Mouse (Mus musculus): Measurements from ENCODE around the gene Ccdc81. TPM values are rescaled to one million over a fixed set of nuclear protein-coding genes. Genes with fewer than 3 reads are reported as not detected.

The Ccdc81 gene
- polyA plus RNA-seq, 1 experiment from 2014 or later: 0.48 TPM

DNA sequence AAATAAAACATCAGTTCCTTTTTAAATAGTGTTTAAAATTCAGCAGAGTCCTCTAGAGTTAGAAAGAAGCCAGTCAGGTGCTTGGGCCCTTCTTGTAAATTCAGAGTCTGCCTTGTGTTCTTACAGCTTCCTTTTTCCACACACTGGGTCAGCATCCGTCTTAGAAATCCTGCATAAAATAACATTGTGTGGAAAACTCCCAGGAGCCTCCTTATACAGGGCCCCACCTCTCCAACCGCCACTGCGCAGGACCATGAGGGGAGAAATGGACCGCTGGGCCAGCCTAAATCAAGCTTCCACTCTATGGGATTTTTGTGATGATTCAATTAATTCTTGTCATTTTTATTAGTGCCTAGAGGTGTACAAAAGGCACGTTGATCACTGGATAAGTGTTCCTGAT is 12.0 kb downstream of the Ccdc81 start:
- no peak overlapping the region for H3K27ac ChIP-seq (ENCODE audit: low read depth, low read length)
- H3K4me1 ChIP-seq (ENCODE audit: control insufficient read depth, insufficient read depth, low read length): no peaks in the 10 kb centered on the region
- no peak for ATAC-seq
- H3K9me3 ChIP-seq (replicated peaks; ENCODE audit: control insufficient read depth, low read length): no peaks in the 10 kb centered on the region
- no peak overlapping the region for H3K4me2 ChIP-seq (ENCODE audit: low read length)
- no peak overlapping the region for H3K4me3 ChIP-seq (ENCODE audit: low read depth, low read length)
- no peak for DNase-seq (ENCODE audit: low spot score)
- no peak overlapping the region for H3K9ac ChIP-seq (ENCODE audit: low read length)
- H3K27me3 ChIP-seq (replicated peaks; ENCODE audit: control insufficient read depth, insufficient read depth, low read length): no peaks in the 10 kb centered on the region
- WGBS: 88% methylated on average over 5 of the region's 5 CpGs
- H3K36me3 ChIP-seq (ENCODE audit: control insufficient read depth, insufficient read depth, low read length): no peaks in the 10 kb centered on the region

DNA sequence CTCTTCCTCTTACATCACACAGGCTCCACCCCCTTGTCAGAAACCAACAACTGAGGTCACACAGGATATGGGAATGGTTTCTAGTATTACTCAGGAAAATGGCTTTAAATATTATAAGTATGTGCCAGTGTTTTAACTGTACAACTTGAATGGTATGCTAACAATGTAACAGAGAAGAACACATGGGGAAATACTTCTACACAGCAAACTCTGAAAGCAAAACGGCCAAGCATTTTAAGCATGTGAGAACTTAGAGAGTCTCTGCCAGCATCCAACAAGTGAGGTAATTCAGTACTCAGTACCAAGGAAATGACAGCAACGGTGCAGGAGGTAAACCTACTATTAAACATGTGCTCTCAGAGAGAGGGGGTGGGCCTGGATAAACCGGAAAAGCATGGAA is 18.9 kb downstream of the Ccdc81 start:
- Histone ChIP-seq H3K9me3 (replicated peaks; ENCODE audit: control insufficient read depth, low read length) (no peaks in the 10 kb centered on the region), H3K27ac (ENCODE audit: low read depth, low read length) (no peak overlapping the region), H3K4me3 (ENCODE audit: low read depth, low read length) (no peak overlapping the region), H3K9ac (ENCODE audit: low read length) (no peak overlapping the region), H3K4me2 (ENCODE audit: low read length) (no peak overlapping the region), H3K4me1 (ENCODE audit: control insufficient read depth, insufficient read depth, low read length) (no peaks in the 10 kb centered on the region), H3K27me3 (replicated peaks; ENCODE audit: control insufficient read depth, insufficient read depth, low read length) (no peaks in the 10 kb centered on the region), H3K36me3 (ENCODE audit: control insufficient read depth, insufficient read depth, low read length) (no peaks in the 10 kb centered on the region)
- DNase-seq (ENCODE audit: low spot score) (no peak), ATAC-seq (no peak)
- 71% methylated on average over 3 of the region's 3 CpGs for WGBS

DNA sequence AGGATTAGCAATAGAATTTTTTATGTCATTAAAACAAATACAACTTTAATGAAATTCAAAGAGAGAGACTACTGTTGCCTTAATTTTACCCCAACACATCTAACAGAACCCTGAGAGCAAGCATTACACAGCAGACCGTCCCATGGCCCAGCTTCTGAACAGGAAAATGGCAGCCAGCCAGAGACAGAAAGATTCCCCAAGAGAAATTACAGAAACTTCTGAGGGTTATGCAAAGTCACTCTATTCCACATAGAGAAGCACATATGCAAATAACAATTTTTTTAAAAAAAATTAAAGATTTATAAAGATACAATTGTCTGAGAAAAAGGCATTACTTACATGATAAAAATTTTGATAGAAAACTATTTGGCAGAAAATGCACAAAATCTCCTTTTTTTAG is 23.7 kb downstream of the Ccdc81 start:
- Histone ChIP-seq H3K4me2 (ENCODE audit: low read length) (no peak overlapping the region), H3K9me3 (replicated peaks; ENCODE audit: control insufficient read depth, low read length) (no peaks in the 10 kb centered on the region), H3K9ac (ENCODE audit: low read length) (no peak overlapping the region), H3K36me3 (ENCODE audit: control insufficient read depth, insufficient read depth, low read length) (no peaks in the 10 kb centered on the region), H3K27ac (ENCODE audit: low read depth, low read length) (no peak overlapping the region), H3K27me3 (replicated peaks; ENCODE audit: control insufficient read depth, insufficient read depth, low read length) (no peaks in the 10 kb centered on the region), H3K4me3 (ENCODE audit: low read depth, low read length) (no peak overlapping the region), H3K4me1 (ENCODE audit: control insufficient read depth, insufficient read depth, low read length) (no peaks in the 10 kb centered on the region)
- 66% methylated on average over 1 of the region's 1 CpGs for WGBS
- ATAC-seq: no peak
- DNase-seq (ENCODE audit: low spot score): no peak

DNA sequence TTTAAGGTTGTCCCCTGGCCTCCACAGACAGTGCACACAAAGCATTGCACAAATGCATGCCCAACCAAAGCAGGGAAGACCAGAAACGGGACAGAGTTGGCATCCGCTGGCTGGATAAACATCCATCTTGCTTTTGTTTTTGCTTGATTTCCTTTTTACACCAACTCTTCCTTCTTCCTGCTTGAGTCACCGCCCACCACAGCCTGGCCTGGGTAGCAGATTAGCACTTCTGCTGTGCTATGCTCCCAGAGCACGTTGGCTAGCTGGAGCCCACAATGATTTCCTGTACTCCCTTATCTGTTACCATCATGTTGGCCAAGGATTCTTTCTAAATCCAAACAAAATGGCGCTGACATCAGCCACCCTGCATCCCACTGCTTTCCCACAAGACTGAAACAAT is 36.2 kb downstream of the Ccdc81 start:
- 88% methylated on average over 5 of the region's 5 CpGs for WGBS
- Histone ChIP-seq H3K4me2 (ENCODE audit: low read length) (no peak overlapping the region), H3K4me3 (ENCODE audit: low read depth, low read length) (no peak overlapping the region), H3K36me3 (ENCODE audit: control insufficient read depth, insufficient read depth, low read length) (no peaks in the 10 kb centered on the region), H3K9me3 (replicated peaks; ENCODE audit: control insufficient read depth, low read length) (no peaks in the 10 kb centered on the region), H3K9ac (ENCODE audit: low read length) (no peak overlapping the region), H3K27ac (ENCODE audit: low read depth, low read length) (no peak overlapping the region), H3K27me3 (replicated peaks; ENCODE audit: control insufficient read depth, insufficient read depth, low read length) (no peaks in the 10 kb centered on the region), H3K4me1 (ENCODE audit: control insufficient read depth, insufficient read depth, low read length) (no peaks in the 10 kb centered on the region)
- DNase-seq (ENCODE audit: low spot score) (no peak), ATAC-seq (no peak)

DNA sequence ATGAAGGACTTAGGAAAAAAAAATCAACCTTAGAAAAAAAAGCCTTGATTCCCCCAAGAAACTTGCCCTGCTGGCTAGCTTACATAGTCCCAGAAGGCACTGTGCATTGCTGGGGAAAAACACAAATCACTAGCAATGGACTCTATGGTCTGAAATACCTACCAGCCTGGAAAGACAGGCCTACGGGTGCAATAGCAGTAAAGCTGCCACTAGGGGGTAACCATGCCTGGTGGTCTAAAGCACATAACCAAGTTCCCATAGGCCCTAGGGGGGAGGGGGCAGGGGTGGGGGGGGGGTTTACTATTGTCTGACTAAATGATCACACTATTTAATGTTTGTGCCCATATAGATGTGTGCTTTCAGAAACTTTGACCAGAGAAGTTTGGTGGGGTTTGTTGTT is 38.7 kb downstream of the Ccdc81 start:
- H3K4me1 ChIP-seq (ENCODE audit: control insufficient read depth, insufficient read depth, low read length): no peaks in the 10 kb centered on the region
- H3K9me3 ChIP-seq (replicated peaks; ENCODE audit: control insufficient read depth, low read length): no peaks in the 10 kb centered on the region
- ATAC-seq: no peak
- DNase-seq (ENCODE audit: low spot score): no peak
- H3K36me3 ChIP-seq (ENCODE audit: control insufficient read depth, insufficient read depth, low read length): no peaks in the 10 kb centered on the region
- H3K4me2 ChIP-seq (ENCODE audit: low read length): no peak overlapping the region
- H3K4me3 ChIP-seq (ENCODE audit: low read depth, low read length): no peak overlapping the region
- no peaks in the 10 kb centered on the region for H3K27me3 ChIP-seq (replicated peaks; ENCODE audit: control insufficient read depth, insufficient read depth, low read length)
- no peak overlapping the region for H3K9ac ChIP-seq (ENCODE audit: low read length)
- H3K27ac ChIP-seq (ENCODE audit: low read depth, low read length): no peak overlapping the region
- 80% methylated on average over 1 of the region's 1 CpGs for WGBS

DNA sequence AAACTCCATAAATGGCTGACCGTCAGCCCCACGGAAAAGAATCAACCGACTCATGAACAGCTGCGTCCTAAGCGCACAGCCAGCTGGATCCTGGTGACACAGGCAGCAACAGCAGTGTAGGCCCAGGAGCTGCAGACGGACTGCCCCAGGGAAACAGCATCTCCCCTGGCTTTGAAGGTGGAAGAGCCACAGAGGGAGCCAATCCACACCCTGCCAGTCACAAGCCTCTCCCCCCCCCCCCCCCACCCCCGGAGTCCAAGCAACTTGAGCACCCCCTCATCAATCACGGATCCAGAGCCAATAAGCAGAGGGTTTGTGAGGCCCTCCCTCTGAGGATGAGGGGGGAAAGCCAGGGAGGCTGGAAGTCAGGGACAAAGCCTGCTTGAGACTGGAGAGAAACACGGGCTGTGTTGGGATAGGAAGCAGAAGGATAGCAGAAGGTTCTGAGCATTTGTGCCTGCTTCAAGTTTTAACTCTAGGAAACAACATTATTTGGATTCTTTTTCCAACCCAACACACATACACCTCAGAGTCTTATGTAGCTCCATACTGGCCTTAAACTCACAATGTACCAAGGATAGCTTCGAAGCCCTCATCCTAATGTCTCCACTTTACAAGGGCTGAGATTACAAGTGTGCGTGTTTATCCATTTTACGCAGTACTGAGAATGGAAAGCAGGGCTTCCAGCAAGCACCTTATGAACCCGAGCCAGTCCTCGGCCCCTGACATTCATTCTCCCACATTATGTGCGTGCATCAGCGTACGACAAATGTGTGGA is 46.8 kb downstream of the Ccdc81 start:
- Histone ChIP-seq H3K4me1 (ENCODE audit: control insufficient read depth, insufficient read depth, low read length) (0 out of 2 replicates have a peak, but pooled peaks cover 2% of the 10 kb centered on the region), H3K27me3 (replicated peaks; ENCODE audit: control insufficient read depth, insufficient read depth, low read length) (no peaks in the 10 kb centered on the region), H3K27ac (ENCODE audit: low read depth, low read length) (no peak overlapping the region), H3K4me3 (ENCODE audit: low read depth, low read length) (no peak overlapping the region), H3K9me3 (replicated peaks; ENCODE audit: control insufficient read depth, low read length) (no peaks in the 10 kb centered on the region), H3K9ac (ENCODE audit: low read length) (no peak overlapping the region), H3K36me3 (ENCODE audit: control insufficient read depth, insufficient read depth, low read length) (no peaks in the 10 kb centered on the region), H3K4me2 (ENCODE audit: low read length) (no peak overlapping the region)
- DNase-seq (ENCODE audit: low spot score) (peak; percentile 34), ATAC-seq (peak; percentile 71; the same call in 1 of the 2 replicates)
- 53% methylated on average over 17 of the region's 17 CpGs for WGBS

DNA sequence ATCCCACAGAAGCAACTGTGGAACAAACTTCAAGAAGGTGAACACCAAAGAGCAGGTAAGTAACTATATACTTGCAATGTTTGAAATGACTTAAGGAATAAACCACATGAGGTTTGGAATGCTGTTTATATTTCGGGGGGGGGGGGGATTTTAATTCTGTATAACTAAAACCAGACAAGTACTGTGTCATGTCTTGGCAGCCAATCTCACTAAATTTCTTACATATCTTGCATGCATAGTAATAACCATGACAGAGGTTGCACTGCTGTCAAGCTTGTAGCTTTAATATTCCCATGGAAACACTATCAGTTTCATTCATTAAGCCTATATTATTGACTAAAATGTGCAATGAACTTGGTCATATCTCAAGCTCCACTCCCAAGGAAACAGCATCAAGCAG is 48.2 kb downstream of the Ccdc81 start:
- H3K27me3 ChIP-seq (replicated peaks; ENCODE audit: control insufficient read depth, insufficient read depth, low read length): no peaks in the 10 kb centered on the region
- no peak overlapping the region for H3K4me3 ChIP-seq (ENCODE audit: low read depth, low read length)
- WGBS: 89% methylated on average over 1 of the region's 1 CpGs
- DNase-seq (ENCODE audit: low spot score) (no peak), ATAC-seq (no peak)
- 0 out of 2 replicates have a peak, but pooled peaks cover 2% of the 10 kb centered on the region for H3K4me1 ChIP-seq (ENCODE audit: control insufficient read depth, insufficient read depth, low read length)
- no peak overlapping the region for H3K27ac ChIP-seq (ENCODE audit: low read depth, low read length)
- no peak overlapping the region for H3K4me2 ChIP-seq (ENCODE audit: low read length)
- H3K9me3 ChIP-seq (replicated peaks; ENCODE audit: control insufficient read depth, low read length): no peaks in the 10 kb centered on the region
- no peak overlapping the region for H3K9ac ChIP-seq (ENCODE audit: low read length)
- H3K36me3 ChIP-seq (ENCODE audit: control insufficient read depth, insufficient read depth, low read length): no peaks in the 10 kb centered on the region

DNA sequence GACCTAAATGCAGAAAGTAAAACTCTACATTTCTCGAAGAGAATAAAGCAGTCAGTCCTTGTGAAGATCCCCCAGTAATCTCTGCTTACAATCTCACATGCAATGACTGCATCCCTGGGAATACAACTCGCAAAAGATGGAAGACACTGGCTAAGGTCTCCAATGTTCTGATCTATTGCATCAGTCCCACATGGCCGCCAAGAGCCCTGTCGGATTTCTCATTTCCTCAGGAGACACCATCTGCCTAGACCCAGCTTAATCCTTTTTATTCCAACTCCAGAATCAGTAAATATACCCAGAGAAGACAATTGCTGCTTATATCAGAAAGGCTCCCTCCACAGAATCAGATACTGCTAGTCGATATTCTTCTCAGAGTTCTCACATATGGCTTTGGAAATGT is 50.3 kb downstream of the Ccdc81 start:
- DNase-seq (ENCODE audit: low spot score) (no peak), ATAC-seq (no peak)
- Histone ChIP-seq H3K4me2 (ENCODE audit: low read length) (no peak overlapping the region), H3K27me3 (replicated peaks; ENCODE audit: control insufficient read depth, insufficient read depth, low read length) (no peaks in the 10 kb centered on the region), H3K4me3 (ENCODE audit: low read depth, low read length) (no peak overlapping the region), H3K27ac (ENCODE audit: low read depth, low read length) (no peak overlapping the region), H3K9ac (ENCODE audit: low read length) (no peak overlapping the region), H3K9me3 (replicated peaks; ENCODE audit: control insufficient read depth, low read length) (no peaks in the 10 kb centered on the region), H3K4me1 (ENCODE audit: control insufficient read depth, insufficient read depth, low read length) (0 out of 2 replicates have a peak, but pooled peaks cover 2% of the 10 kb centered on the region), H3K36me3 (ENCODE audit: control insufficient read depth, insufficient read depth, low read length) (no peaks in the 10 kb centered on the region)
- whole genome bisulfite sequencing: 87% methylated on average over 5 of the region's 5 CpGs

DNA sequence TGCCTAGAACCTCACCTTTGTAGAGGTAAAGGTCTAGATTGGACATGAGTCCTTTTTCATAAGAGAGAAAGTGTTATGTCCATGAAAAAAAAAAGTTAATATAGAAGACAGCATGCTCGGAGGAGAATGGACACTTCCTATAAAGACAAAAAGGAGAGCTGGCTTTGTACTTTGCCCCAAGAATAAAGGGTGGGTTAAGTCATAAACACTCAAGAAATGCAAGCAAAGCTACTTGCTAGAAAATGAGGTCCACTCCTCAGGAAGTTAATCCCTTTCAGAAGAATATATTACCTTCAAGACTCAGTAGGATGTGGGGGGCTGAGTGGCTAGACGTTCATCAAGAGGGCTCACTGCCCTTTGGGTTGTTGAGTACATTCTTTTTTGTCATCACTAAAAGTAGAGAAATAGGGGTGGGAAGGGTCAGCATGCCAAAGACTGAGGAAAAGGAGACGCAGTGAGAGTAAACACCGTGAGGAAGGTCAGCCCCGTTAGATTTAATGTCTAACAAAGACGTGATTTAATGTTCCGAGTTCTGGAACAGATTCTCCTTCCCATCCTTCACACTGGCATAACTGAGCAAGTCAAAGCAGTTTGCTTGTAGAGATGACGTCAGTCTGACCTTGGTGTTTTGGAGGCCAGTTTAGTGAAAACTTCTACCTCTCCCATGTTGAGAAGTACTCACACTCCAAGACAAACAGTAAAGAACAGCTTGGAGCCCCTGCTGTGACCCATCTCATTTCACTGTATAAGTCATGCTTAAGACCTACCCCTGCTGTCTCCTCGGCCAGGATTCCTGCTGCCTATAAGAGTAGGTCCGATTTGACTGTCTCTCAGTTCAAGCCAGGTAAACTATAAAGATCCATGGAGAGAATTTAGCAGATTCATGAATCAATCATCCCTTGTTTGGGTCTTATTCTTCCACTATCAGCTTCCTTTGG is 51.0 kb downstream of the Ccdc81 start:
- H3K27me3 ChIP-seq (replicated peaks; ENCODE audit: control insufficient read depth, insufficient read depth, low read length): no peaks in the 10 kb centered on the region
- H3K9me3 ChIP-seq (replicated peaks; ENCODE audit: control insufficient read depth, low read length): no peaks in the 10 kb centered on the region
- H3K4me2 ChIP-seq (ENCODE audit: low read length): no peak overlapping the region
- no peak overlapping the region for H3K27ac ChIP-seq (ENCODE audit: low read depth, low read length)
- H3K36me3 ChIP-seq (ENCODE audit: control insufficient read depth, insufficient read depth, low read length): no peaks in the 10 kb centered on the region
- H3K9ac ChIP-seq (ENCODE audit: low read length): no peak overlapping the region
- no peak overlapping the region for H3K4me3 ChIP-seq (ENCODE audit: low read depth, low read length)
- no peak for DNase-seq (ENCODE audit: low spot score)
- 79% methylated on average over 10 of the region's 10 CpGs for WGBS
- 0 out of 2 replicates have a peak, but pooled peaks cover 2% of the 10 kb centered on the region for H3K4me1 ChIP-seq (ENCODE audit: control insufficient read depth, insufficient read depth, low read length)
- ATAC-seq: no peak
